Mouse (Mus musculus): ENCODE measurements at regions not wholly inside any gene's neighbourhood (a gene's known extent, or its start where the extent isn't known, plus 50 kb on each side); places are given as distances from the start of the nearest gene placed in this dataset.

- no peak for DNase-seq (ENCODE audit: low read depth, low spot score)
These were observed 260.2 kb downstream of the Bcor start for GRCm38 (mm10) chrX:11899914-11900313.

- DNase-seq (ENCODE audit: low read depth, low spot score), result no peak
These were observed 258.4 kb downstream of the Bcor start for GRCm38 (mm10) chrX:11901791-11902190.

GRCm38 (mm10) chrX:11903116-11903700, 256.9 kb downstream of the Bcor start:
- DNase-seq (ENCODE audit: low read depth, low spot score), result no peak

- DNase-seq (ENCODE audit: low read depth, low spot score), result no peak
These were observed 254.9 kb downstream of the Bcor start for GRCm38 (mm10) chrX:11905231-11905630.

DNA sequence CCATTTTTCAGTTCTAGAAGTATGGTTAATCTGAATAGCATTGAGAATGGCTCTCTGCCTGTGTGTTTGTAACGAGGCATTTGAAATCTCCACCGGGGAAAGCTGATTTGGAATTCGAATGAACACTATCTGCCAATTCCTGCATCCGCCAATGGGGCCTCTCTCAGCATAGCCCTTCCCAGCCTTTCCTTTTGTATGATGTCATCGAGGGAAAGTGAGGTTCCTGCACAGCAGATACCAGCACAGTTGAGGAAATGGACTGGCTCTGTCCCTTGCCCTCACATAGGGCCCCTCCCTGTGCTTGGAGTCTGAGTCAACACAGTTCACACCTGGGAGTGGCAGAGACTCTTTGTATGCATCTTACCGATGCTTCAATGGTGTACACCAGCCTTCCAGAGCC, 253.0 kb downstream of the Bcor start:
- no peak for DNase-seq (ENCODE audit: low read depth, low spot score)

GRCm38 (mm10) chrX:11915984-11916383, 244.2 kb downstream of the Bcor start:
- DNase-seq (ENCODE audit: low read depth, low spot score), result no peak

GRCm38 (mm10) chrX:11920231-11920630, 239.9 kb downstream of the Bcor start:
- DNase-seq (ENCODE audit: low read depth, low spot score), result no peak

DNA sequence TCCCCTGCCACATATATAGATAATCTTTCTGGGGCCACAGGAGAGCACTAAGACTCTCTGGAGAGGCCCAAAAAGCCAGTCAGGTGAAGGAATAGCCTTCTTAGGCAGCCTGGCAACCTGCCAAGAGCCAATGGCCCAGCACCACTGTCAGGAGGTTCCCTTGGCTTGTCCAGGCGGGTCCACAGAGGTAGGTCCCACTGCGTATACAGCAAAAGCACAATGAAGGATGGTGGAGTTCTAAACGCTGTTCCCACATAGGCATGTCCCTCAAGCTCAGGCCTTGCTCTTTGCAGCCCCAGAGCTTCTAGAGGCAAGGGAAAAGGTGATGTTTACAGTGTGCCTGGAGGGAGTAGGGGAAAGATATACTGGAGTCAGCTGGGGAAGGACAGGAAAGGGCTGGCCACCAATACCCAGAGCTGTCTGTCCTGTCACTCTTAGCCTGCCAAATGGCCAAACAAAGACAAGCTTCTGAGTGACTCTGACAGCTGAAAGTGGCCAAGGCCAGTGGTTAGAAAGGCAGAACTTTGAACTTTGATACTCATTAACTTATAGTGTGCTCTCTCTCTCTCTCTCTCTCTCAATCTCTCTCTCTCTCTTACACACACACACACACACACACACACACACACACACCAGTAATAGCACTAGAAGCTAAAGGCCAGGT, 235.4 kb downstream of the Bcor start:
- DNase-seq (ENCODE audit: low read depth, low spot score), result no peak

DNA sequence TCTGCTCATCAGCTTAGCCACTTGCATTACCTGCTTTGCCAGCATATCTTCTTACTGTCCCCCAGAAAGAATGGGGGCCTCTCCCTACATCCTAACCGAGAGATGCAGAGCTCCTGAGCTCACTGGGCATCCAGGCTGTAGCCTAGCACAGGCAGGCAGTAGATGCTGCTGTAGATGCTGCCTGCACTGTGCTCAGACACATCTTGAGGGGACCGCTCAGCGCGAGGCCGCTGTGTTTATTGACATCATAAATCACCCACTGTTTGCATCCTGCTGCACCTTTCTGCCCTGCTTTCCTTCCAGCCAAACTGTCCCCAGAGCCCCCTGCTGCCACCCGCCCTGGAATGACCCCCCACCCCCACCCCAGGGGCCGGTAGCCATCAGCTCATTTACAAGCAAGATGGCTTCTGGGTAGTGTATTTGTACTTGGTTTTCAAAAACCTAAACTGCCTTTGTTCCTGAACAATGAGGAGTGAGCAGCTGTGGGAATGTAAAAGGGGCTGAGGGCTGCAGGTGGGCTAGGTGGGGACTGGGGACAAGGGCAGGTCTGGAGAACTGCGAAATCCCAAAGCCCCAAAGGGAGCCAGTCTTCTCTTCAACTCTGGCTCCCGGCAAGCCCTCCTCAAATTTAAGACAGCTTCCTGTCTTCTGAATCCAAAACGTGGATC, 233.2 kb downstream of the Bcor start:
- DNase-seq (ENCODE audit: low read depth, low spot score), result no peak

DNA sequence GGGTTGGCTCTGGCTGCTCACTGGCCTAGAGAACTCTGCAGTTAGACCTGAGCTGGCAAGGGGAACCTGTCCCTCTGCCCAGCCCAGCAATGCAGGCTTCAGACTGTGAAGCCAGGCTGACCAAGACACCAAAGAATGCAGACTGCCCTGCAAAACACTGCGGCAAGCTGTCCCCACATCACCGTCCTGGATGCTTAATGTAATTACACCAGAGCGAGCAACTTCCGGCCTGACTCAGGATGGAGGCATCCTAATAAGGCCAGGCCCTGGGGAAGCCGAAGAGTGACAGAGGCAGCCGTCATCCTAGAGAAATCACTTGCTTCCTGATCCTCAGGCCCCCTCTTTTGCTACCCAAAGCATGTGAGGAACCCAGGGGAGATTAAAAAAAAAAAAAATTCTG, 230.7 kb downstream of the Bcor start:
- no peak for DNase-seq (ENCODE audit: low read depth, low spot score)

- DNase-seq (ENCODE audit: low read depth, low spot score), result no peak
These were observed 228.7 kb downstream of the Bcor start for GRCm38 (mm10) chrX:11931432-11931831.

GRCm38 (mm10) chrX:11935337-11935736, 224.8 kb downstream of the Bcor start:
- DNase-seq (ENCODE audit: low read depth, low spot score), result no peak

DNA sequence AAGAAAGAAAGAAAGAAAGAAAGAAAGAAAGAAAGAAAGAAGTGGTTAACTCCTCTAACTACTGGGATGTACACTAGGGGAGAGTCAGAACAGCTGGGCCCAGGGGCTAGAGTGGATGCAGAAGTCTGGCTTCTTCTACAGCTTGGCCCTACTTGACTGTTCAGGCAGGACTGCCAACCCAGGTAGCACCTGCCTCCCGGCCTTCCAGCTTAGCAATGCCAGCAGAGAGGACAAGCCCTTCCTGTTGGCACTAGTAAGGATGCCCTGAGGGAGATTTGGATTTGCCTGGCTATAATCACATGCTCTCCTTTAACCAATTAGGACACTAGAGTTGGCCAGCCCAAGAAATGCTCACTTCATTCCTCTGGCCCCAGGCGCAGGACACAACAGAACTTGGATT, 219.9 kb downstream of the Bcor start:
- no peak for DNase-seq (ENCODE audit: low read depth, low spot score)

- no peak for DNase-seq (ENCODE audit: low read depth, low spot score)
These were observed 216.8 kb downstream of the Bcor start for GRCm38 (mm10) chrX:11943367-11943766.

DNA sequence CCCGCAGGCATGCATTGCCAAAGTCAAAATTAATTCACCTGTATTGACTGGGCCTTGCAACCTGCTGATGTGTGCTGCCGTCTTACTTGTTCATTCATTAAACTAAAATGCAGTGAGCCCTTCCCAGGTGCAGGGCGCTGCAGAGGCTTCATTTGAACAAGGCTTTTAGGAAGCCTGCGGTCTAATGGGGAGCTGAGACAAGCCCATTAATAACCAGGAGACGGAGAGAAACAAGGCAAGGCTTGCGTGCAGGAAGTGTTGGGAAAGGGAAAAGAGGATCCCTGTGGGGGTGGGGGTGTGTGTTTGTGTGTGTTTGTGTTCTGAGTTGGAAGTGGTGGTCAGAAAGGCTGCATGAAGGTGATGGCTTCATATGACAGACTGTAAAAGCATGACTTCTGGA, 215.6 kb downstream of the Bcor start:
- no peak for DNase-seq (ENCODE audit: low read depth, low spot score)

- no peak for DNase-seq (ENCODE audit: low read depth, low spot score)
These were observed 214.9 kb downstream of the Bcor start for GRCm38 (mm10) chrX:11945280-11945679.

GRCm38 (mm10) chrX:11952193-11952592, 208.0 kb downstream of the Bcor start:
- DNase-seq (ENCODE audit: low read depth, low spot score), result no peak

DNA sequence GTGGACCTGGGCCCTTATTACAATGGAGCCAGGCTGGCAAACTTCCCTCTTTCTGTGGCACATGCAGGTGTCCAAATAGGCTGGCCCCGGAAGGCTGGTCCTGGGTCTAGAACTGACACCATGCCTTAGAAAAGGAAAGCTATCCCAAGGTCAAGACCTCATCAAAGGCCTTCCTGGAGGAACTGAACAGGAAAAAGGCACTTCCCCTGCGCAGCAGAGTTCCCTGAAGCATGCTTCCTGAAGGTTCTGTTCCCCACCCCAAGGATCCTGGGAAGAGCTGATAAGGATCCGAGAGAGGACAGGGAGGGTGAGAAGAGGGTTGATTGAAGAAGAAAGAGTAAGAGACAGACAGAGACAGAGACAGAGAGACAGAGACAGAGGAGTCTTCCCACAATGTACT, 204.0 kb downstream of the Bcor start:
- no peak for DNase-seq (ENCODE audit: low read depth, low spot score)

DNA sequence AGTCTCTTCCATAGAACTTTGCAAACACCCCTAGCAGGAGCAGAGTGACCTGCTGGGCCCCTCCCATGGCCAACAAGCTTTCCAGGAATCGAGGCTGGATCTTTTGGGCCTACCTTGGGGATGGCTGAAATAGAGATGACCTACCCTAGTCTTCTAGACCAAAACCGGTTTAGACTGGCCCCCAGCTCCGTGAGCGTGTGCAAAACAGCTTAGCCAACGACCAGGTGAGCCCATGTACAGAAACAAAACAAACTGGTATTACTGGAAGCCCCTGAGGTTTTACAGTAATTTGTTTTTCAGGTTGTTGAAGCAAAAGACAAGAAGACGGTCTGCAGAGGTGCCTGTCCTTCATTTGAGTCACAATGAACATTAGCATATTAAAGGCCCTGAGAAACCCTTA, 203.1 kb downstream of the Bcor start:
- no peak for DNase-seq (ENCODE audit: low read depth, low spot score)

DNA sequence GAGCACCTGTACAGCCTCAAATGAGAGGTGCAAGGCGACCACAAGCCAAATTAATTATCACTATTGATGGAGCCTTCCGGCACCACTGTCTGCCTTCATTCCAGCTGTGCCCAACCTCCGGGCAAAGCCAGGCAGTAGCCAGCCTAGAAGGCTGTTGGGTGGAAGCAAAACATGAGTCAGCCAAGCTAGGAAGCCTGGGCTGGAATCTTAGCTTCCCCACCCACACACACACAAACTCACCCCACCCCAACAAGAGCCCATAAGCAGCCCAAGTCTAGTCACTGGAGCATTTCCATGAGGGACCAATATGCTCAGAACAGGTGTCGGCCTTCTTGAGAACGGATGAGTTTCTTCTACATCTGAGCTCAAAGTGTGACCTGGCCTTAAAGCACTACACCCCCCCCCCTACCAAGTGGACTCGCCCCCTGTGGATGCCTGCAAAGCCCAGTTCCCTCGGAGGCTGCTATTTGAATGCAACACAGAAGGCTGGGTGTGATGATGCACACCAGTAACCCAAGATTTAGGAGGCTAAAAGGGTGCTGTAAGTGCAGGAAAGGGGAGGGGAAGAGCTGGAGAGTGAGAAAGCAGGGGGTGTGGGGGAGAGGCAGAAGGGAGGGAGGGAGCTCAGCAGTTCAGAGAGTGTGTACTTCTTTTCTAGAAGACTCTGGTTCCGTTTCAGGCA, 200.1 kb downstream of the Bcor start:
- DNase-seq (ENCODE audit: low read depth, low spot score), result peak; percentile 1

DNA sequence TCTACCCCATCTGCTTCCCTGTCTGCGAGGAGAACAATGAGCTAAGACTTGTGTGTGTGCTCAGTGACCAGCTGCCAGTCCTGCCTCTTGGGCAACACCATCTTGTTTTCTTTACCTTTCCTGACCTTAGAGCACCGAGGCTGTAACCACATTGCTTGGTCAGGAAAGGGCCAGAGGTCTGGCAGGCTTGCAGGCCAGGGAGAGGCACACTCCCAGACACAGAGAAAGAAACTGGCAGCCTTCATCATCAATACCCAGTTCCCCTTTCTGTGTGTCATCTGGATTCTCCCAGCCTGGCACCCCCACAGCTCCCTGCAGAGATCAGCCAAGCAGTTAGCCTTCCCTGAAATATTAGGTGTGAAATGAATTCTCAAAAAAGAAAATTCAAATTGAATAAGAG, 198.8 kb downstream of the Bcor start:
- no peak for DNase-seq (ENCODE audit: low read depth, low spot score)

DNA sequence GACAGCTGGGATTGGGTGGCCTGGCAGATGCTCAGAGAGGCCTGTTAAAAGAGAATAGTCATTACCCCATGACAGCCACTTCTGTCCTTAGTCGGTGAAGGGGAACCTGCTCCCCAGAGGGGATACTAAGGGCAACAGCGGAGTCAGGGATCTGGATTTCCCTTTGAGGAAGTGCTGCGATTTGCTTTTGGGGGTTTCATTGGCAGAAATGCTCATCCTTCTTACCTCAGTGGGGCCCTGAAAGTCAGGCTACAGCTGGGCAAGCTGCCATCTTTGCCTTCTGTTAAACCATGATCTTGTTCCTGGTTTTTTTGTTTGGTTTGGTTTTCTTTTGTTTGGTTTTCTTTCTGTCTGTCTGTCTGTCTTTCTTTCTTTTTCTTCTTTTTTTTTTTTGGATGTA, 195.7 kb downstream of the Bcor start:
- no peak for DNase-seq (ENCODE audit: low read depth, low spot score)

DNA sequence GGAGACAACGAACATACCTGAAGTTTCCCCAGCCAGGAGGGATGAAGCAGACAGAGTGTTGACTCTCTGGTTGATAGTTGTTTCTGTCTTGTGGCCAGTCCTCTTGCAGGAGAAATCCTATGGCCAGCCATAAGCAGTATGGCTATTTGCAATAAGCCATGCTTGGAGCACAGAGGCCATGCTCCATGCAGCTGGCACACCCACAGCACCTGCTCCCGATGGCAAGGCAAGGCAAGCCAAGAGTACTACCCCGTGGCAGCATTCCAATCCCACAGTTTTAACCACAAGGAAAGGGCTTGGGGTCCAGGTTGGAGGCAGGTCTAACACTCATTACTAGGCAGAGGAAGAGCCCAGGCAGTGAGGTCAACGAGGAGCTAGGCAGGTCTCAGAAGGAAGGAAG, 181.5 kb downstream of the Bcor start:
- no peak for DNase-seq (ENCODE audit: low read depth, low spot score)
